Mouse (Mus musculus): ENCODE data around the gene Zfp709.
"Not testable (repeated sequence)": the region's sequence is repeated elsewhere in the genome, so short reads cannot be mapped to it uniquely, and the experiment has no call there.

GRCm38 (mm10) chr8:71862038-71862437, 19.8 kb upstream of the Zfp709 start:
- not testable (repeated sequence) for TF ChIP-seq CTCF (IDR thresholded peaks at IDR 0.05; ENCODE audit: low read depth, low read length); POLR2A (IDR thresholded peaks at IDR 0.05; ENCODE audit: insufficient read depth, low read length); EP300 (IDR thresholded peaks at IDR 0.05; ENCODE audit: insufficient read depth, low read depth, low read length)
